Mouse (Mus musculus) neural tube, embryonic 15.5 days (tissue): ENCODE data around the gene Slc26a11. TPM values are rescaled to one million over a fixed set of nuclear protein-coding genes. Genes with fewer than 3 reads are reported as not detected.

ENCODE experiments used
- ATAC-seq: fragments of 200-750 bp; cut with Nextera tagmentation; 2 replicates; pipeline ENCODE4 v1.8.0; 2017; ENCODE audit warnings: mild to moderate bottlenecking, moderate TSS enrichment, moderate library complexity; ENCODE audit not compliant: low FRiP score
- H3K27ac ChIP-seq: fragments of 300-500 bp; sonication (generic); replicated peaks from 2 replicates; pipeline ENCODE4 v1.5.1; 2015; ENCODE audit warnings: mild to moderate bottlenecking, inconsistent platforms
- H3K27me3 ChIP-seq: fragments of 300-500 bp; sonication (generic); replicated peaks from 2 replicates; pipeline ENCODE4 v1.6.1; 2015; ENCODE audit warnings: inconsistent platforms
- H3K36me3 ChIP-seq: fragments of 300-500 bp; sonication (generic); 2 replicates; pipeline ENCODE4 v1.6.1; 2015; ENCODE audit warnings: inconsistent platforms
- H3K4me1 ChIP-seq: fragments of 300-500 bp; sonication (generic); 2 replicates; pipeline ENCODE4 v1.6.1; 2015; ENCODE audit warnings: inconsistent platforms
- H3K4me2 ChIP-seq: fragments of 300-500 bp; sonication (generic); 2 replicates; pipeline ENCODE4 v1.6.1; 2015; ENCODE audit warnings: inconsistent platforms, mild to moderate bottlenecking, moderate library complexity
- H3K4me3 ChIP-seq: fragments of 300-500 bp; sonication (generic); replicated peaks from 2 replicates; pipeline ENCODE4 v1.5.1; 2015; ENCODE audit warnings: mild to moderate bottlenecking, inconsistent platforms
- H3K9ac ChIP-seq: fragments of 300-500 bp; sonication (generic); replicated peaks from 2 replicates; pipeline ENCODE4 v1.6.1; 2015; ENCODE audit warnings: mild to moderate bottlenecking, inconsistent platforms
- H3K9me3 ChIP-seq: fragments of 300-500 bp; sonication (generic); replicated peaks from 2 replicates; pipeline ENCODE4 v1.6.1; 2016; ENCODE audit warnings: inconsistent platforms
- WGBS: fragments of 180-500 bp; shearing (Covaris S2); methylation state at CpG from one replicate; pipeline ENCODE4 v1.1.7; 2015; ENCODE audit warnings: mixed read lengths; 5-methylcytosine and 5-hydroxymethylcytosine counted together
- polyA plus RNA-seq: library from polyadenylated mRNA; unstranded; fragments of >200 nt; fragmentation: Nextera tagmentation; extraction: Ambion mirVana; gene quantifications from 2 replicates; pipeline ENCODE4 v1.2.1, GENCODE M21; 2015

Gene Slc26a11
- polyA plus RNA-seq, 1 experiment from 2014 or later, result 5.8 TPM

DNA sequence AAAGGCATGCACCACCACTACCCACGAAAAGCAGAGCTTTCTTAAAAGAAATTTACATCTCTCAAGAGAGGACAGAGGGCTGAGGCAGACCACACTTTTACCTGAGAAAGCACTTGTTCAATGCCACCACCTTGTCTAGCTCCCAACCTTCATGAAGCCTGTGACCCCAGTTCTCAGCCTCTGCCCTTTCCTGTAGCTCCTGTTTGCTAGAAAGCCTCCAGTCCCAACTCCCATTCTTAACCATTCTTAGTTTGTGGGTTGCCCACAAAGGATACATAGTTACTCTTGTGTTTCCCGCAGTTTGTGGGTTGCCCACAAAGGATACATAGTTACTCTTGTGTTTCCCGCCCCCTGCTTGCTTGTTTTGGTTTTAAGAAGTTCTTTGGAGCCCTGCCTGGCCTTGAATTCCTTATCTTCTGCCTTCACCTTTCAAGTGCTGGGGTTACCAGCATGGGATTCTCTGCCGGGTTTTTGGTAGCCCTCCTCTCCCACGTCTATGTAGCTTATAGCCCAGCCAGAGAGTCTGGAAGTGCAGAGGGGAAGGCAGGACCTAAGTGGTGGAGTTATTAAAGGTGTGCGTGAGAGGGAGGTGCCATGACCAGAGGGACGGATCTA, 36.1 kb downstream of the Slc26a11 start:
- Histone ChIP-seq H3K27me3 (peaks cover 83% of the 10 kb centered on the region), H3K9me3 (no peaks in the 10 kb centered on the region), H3K4me2 (no peak overlapping the region), H3K36me3 (no peaks in the 10 kb centered on the region), H3K4me1 (peaks cover 27% of the 10 kb centered on the region), H3K9ac (no peak overlapping the region), H3K27ac (no peak overlapping the region), H3K4me3 (no peak overlapping the region)
- WGBS, result 33% methylated on average over 7 of the region's 7 CpGs
- ATAC-seq, result no peak

DNA sequence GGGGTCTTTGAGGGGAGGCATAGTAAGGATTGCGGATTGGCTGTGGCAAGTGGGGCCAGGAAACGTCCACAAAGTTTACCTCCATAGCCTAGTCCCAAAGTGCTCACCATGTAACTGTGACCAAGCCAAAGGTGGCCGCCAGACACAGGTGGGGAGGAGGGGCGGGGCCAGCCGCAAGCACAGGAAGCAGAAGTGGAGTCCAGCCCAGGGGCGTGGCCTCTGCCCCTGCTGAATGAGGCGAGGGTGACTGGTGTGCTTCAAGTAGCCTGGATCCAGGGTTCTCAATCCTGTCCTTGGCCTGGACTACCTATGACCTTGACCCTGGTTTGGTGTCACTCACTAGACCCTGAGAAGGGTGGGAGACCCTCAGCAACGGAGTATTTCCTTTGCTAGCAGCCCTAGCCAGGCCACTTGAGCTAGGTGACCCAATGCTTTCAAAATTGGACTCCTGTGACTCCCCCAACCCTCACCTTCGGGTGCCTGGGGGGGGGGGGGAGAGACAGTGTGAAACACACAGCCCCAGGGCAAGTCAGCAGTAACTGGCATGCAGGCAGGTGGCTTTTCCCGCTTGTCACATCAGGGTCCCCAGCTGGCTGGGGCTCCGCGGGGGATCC, 36.8 kb downstream of the Slc26a11 start:
- Histone ChIP-seq H3K9ac (no peak overlapping the region), H3K4me3 (no peak overlapping the region), H3K27me3 (peaks cover 87% of the 10 kb centered on the region), H3K36me3 (no peaks in the 10 kb centered on the region), H3K27ac (no peak overlapping the region), H3K4me2 (peak overlapping the region; percentile 66), H3K4me1 (peaks cover 27% of the 10 kb centered on the region), H3K9me3 (no peaks in the 10 kb centered on the region)
- no peak for ATAC-seq
- whole genome bisulfite sequencing, result 10% methylated on average over 12 of the region's 12 CpGs

DNA sequence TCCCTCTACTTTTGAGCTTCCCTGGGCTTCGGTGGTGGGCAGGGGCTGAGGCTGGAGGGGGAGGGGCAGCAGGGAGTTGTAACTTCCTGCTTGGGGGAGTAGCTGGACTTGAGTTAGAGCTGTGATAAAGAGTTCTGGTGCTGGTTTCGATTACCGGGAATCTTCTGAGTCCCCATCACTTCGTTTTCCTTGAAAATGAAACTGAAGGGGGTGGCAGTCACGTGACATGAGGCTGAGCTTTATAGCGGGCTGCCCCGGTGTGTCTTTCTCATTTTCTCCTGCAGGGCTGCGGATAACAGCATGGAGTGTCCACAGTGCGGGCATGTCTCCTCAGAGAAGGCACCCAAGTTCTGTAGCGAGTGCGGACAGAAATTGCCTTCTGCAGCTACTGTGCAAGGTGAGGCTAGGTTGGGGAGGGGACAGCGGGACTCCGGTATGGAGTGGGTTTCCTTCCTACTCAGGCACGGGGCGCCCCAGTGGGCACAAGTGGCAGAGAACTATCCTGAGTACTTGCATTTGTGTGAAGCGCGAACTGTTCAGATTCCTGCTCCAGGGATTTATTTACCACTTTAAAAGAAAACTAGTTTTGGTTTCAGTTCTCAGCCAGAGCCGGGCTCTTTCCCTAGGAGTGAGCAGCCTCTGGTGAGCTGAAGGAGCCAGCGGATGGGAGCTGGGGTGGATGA, 37.6 kb downstream of the Slc26a11 start, which contains the start of gene Rnf213:
TSS of gene Rnf213 (plus strand) at position 301 of the 683 bp plus-strand sequence.
- Histone ChIP-seq H3K9me3 (no peaks in the 10 kb centered on the region), H3K4me3 (peak within 1 kb of the TSS; percentile 39), H3K27ac (no peak within 1 kb of the TSS), H3K4me2 (peak within 1 kb of the TSS; percentile 66), H3K36me3 (no peaks in the 10 kb centered on the region), H3K27me3 (peaks cover 86% of the 10 kb centered on the region), H3K9ac (peak within 1 kb of the TSS; percentile 18), H3K4me1 (peaks cover 27% of the 10 kb centered on the region)
- ATAC-seq, result no peak
- 2% methylated on average over 19 of the region's 19 CpGs for WGBS

DNA sequence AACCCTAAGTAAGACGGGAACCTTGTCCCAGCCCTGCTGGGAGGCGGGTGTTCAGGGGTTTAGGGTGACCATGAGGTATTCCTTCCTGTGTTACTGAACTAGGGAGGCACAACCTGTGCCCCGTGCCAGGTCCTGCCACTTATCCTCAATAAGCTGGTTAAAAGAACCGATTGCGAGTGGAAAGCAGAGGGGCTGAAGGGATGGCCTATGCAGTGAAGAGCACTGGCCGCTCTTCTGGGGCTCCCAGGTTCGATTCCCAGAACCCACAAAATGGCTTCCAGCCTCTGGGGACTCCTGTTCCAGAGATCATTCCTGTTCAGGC, 38.1 kb downstream of the Slc26a11 start:
- peak overlapping the region; percentile 66 for H3K4me2 ChIP-seq
- WGBS, result 25% methylated on average over 7 of the region's 7 CpGs
- ATAC-seq, result no peak
- H3K36me3 ChIP-seq, result no peaks in the 10 kb centered on the region
- no peak overlapping the region for H3K27ac ChIP-seq
- H3K9ac ChIP-seq, result peak overlapping the region; percentile 18; the same call in 1 of the 2 replicates
- no peaks in the 10 kb centered on the region for H3K9me3 ChIP-seq
- H3K27me3 ChIP-seq, result peaks cover 82% of the 10 kb centered on the region
- peaks cover 27% of the 10 kb centered on the region for H3K4me1 ChIP-seq
- H3K4me3 ChIP-seq, result peak overlapping the region; percentile 39

DNA sequence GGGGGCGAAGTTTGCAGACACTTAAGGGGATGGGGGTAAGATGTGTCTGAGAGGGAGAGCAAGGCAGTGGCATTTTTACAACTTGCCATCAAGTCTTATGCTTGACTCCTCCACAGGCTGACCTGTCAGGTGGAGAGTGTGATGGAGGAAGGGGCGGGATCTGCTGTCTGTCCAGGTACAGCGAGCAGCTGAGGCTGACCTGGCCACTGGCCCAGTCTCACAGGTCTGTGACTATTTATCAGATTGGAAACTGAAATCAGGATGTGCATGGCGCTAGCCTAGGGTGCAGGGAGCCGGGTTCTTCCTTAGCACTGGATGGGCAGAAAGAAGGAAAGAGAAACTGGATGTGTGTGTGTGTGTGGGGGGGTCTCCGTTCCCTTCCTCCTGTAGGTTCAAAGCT, 38.9 kb downstream of the Slc26a11 start:
- Histone ChIP-seq H3K4me2 (no peak overlapping the region), H3K27me3 (peaks cover 74% of the 10 kb centered on the region), H3K36me3 (no peaks in the 10 kb centered on the region), H3K9me3 (no peaks in the 10 kb centered on the region), H3K9ac (no peak overlapping the region), H3K4me1 (peaks cover 27% of the 10 kb centered on the region), H3K4me3 (no peak overlapping the region), H3K27ac (no peak overlapping the region)
- ATAC-seq, result no peak
- 45% methylated on average over 6 of the region's 6 CpGs for WGBS

DNA sequence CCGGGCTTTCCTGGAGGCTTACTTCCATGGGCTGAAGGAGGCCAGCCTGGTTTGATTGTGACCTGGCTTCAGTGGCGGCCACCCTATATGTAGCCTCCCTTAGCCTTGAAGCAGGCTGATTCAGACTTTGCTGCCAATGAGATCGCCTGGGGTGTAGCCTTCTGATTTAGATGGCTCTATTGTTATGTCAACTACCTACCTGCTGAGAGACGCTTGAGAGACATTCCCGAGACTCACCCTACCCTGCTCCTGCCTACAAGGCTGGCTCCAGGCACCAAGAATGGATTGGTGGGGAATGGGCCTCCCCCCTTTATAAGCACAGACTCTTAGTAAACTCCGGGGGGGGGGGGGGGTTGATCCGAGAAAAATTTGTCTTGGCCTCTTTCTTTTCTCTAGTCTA, 40.0 kb downstream of the Slc26a11 start:
- H3K9ac ChIP-seq, result no peak overlapping the region
- H3K27ac ChIP-seq, result no peak overlapping the region
- H3K36me3 ChIP-seq, result no peaks in the 10 kb centered on the region
- H3K4me2 ChIP-seq, result no peak overlapping the region
- peaks cover 18% of the 10 kb centered on the region for H3K4me1 ChIP-seq
- H3K27me3 ChIP-seq, result peaks cover 62% of the 10 kb centered on the region
- ATAC-seq, result no peak
- 12% methylated on average over 7 of the region's 7 CpGs for WGBS
- H3K4me3 ChIP-seq, result no peak overlapping the region
- H3K9me3 ChIP-seq, result no peaks in the 10 kb centered on the region

DNA sequence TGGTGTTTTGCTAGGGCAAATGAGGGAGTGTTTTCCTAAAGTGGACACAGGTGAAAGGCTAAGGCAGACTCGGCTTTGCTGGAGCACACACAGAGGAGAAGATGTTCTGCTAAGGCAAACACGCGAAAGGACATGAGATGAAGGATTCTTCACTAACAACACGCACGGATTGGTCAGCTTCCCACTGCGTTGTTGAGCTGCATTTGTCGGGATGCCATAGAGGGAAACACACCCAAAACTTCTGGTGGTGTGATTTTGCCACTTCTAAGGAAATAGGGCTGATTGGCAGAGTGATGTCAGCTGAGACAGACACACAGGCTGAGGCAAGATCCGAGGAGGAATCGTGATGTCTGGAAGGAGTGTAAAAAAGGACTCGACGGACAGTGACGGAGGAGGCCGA, 40.6 kb downstream of the Slc26a11 start:
- 16% methylated on average over 13 of the region's 13 CpGs for WGBS
- no peak overlapping the region for H3K27ac ChIP-seq
- H3K9me3 ChIP-seq, result no peaks in the 10 kb centered on the region
- peaks cover 57% of the 10 kb centered on the region for H3K27me3 ChIP-seq
- H3K4me1 ChIP-seq, result peaks cover 13% of the 10 kb centered on the region
- no peak for ATAC-seq
- no peak overlapping the region for H3K4me3 ChIP-seq
- H3K9ac ChIP-seq, result no peak overlapping the region
- H3K36me3 ChIP-seq, result no peaks in the 10 kb centered on the region
- H3K4me2 ChIP-seq, result no peak overlapping the region

DNA sequence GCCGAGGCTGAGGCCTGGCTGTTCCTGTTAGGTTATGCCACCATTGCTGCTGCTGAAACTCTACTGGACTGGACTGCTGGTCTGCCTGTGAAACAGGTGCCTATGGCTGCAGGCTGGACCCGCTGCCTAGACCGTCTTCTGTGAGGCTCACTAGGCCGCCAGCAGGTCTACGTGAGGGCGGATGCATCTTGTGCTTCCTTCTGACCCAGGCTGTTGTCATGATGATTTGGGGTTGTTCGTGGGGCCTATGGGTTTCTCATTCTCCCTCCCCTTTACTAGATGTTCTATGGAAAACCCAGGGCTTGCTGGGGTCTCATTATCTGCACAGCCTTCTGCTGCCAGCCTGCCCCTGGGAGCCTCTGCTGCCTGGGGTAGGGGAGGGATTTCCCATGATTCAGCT, 41.1 kb downstream of the Slc26a11 start:
- no peak overlapping the region for H3K9ac ChIP-seq
- H3K36me3 ChIP-seq, result no peaks in the 10 kb centered on the region
- ATAC-seq, result no peak
- H3K4me3 ChIP-seq, result no peak overlapping the region
- H3K27ac ChIP-seq, result no peak overlapping the region
- peaks cover 12% of the 10 kb centered on the region for H3K4me1 ChIP-seq
- WGBS, result 42% methylated on average over 7 of the region's 7 CpGs
- no peaks in the 10 kb centered on the region for H3K9me3 ChIP-seq
- H3K4me2 ChIP-seq, result no peak overlapping the region
- peaks cover 52% of the 10 kb centered on the region for H3K27me3 ChIP-seq

DNA sequence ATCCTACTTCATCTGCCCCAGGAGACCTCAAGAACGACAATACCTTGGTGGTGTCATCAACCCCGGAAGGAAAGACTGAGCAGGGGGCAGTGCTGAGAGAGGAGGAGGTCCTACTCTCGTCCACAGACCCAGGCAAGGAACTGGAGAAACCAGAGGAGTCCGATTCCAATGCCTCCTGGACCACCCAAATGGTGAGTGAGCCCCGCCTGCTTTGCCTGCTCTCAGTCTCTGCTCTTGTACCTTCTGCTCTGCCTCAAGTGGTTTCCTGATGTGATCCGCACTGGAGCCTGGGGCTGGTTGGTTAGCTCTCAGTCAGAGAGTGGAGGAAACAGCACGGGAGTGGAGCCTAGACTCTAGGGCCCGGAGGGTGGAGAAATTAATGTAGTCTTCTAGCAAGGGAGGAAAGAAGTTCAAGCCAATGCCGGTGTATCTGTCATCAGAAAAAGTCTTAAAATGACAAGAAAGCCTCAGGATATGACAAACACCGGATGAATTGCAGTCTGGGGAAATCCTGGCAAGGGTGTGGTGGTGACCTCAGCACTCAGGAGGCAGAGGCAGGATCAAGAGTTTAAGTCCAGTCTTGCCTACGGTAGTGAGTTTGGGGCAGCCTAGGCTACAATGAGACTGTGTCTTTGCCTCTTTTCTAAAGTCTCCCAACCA, 47.3 kb downstream of the Slc26a11 start:
- no peak for ATAC-seq
- Histone ChIP-seq H3K9ac (no peak overlapping the region), H3K36me3 (no peaks in the 10 kb centered on the region), H3K4me1 (no peaks in the 10 kb centered on the region), H3K9me3 (no peaks in the 10 kb centered on the region), H3K27ac (no peak overlapping the region), H3K4me2 (no peak overlapping the region), H3K27me3 (no peaks in the 10 kb centered on the region), H3K4me3 (no peak overlapping the region)
- WGBS, result 63% methylated on average over 11 of the region's 11 CpGs

DNA sequence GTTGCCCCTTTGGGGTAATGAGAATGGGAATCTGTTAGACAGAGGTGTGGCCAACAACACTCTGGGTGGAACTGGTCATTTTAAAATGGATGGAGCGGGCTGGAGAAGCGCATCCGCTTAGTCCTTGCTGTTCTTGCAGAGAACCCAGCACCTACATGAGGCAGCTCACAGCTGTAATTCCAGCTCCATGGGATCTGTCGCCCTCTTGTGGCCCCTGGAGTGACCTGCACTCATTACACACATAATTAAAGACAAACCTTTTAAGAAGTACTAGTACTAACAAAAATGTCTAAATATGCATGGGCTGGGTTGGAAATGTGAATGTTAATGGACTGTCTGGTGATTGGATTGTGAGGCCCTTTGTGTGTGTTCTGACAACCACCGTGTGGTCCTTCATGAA, 49.3 kb downstream of the Slc26a11 start:
- Histone ChIP-seq H3K4me2 (no peak overlapping the region), H3K4me1 (no peaks in the 10 kb centered on the region), H3K4me3 (no peak overlapping the region), H3K9me3 (no peaks in the 10 kb centered on the region), H3K27ac (no peak overlapping the region), H3K36me3 (no peaks in the 10 kb centered on the region), H3K9ac (no peak overlapping the region), H3K27me3 (no peaks in the 10 kb centered on the region)
- WGBS, result 58% methylated on average over 5 of the region's 5 CpGs
- ATAC-seq, result no peak

DNA sequence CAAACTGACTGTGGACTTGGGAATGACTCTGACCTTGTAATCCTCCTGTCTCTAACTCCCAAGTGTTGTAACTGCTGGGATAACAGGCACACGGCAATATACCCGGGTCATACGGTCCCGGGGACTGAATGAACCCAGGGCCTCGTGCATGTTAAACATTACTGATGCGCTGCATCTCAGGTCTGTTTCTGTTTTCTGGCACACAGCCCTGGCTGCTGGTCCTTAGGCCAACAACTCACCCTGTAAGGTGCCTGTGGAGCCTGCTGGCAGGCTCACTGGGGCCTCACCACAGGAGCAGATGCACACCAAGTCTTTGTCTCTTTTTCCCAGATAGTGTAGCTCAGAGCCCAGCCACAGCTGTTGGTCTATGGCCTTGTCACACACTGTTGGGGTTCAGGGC, 52.0 kb downstream of the Slc26a11 start:
- H3K4me1 ChIP-seq, result no peaks in the 10 kb centered on the region
- no peak overlapping the region for H3K4me2 ChIP-seq
- no peaks in the 10 kb centered on the region for H3K9me3 ChIP-seq
- WGBS, result 84% methylated on average over 6 of the region's 6 CpGs
- ATAC-seq, result no peak
- H3K36me3 ChIP-seq, result no peaks in the 10 kb centered on the region
- H3K27me3 ChIP-seq, result no peaks in the 10 kb centered on the region
- H3K4me3 ChIP-seq, result no peak overlapping the region
- no peak overlapping the region for H3K9ac ChIP-seq
- no peak overlapping the region for H3K27ac ChIP-seq

DNA sequence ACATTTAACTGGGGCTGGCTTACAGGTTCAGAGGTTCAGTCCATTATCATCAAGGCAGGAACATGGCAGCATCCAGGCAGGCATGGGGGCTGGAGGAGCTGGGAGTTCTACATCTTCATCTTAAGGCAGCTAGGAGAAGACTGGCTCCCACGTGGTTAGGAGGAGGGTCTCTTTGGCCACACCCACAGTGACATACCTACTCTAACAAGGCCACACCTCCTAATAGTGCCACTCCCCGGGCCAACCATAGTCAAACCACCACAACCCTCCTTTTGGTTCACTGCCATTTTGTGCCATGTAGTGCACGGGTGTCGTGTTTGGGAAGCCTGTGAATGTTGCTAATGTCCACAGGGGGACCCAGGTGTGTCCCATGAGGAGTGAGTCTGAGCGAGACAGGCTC, 52.6 kb downstream of the Slc26a11 start:
- no peaks in the 10 kb centered on the region for H3K27me3 ChIP-seq
- no peaks in the 10 kb centered on the region for H3K4me1 ChIP-seq
- H3K4me2 ChIP-seq, result no peak overlapping the region
- H3K36me3 ChIP-seq, result no peaks in the 10 kb centered on the region
- H3K9me3 ChIP-seq, result no peaks in the 10 kb centered on the region
- no peak overlapping the region for H3K4me3 ChIP-seq
- no peak for ATAC-seq
- WGBS, result 61% methylated on average over 5 of the region's 5 CpGs
- no peak overlapping the region for H3K9ac ChIP-seq
- H3K27ac ChIP-seq, result no peak overlapping the region
